Mouse (Mus musculus): ENCODE measurements around the gene Sfxn1.

The Sfxn1 gene

GRCm38 (mm10) chr13:54143788-54144187 is 72.1 kb downstream of the Sfxn1 start:
- no peak for DNase-seq

DNA sequence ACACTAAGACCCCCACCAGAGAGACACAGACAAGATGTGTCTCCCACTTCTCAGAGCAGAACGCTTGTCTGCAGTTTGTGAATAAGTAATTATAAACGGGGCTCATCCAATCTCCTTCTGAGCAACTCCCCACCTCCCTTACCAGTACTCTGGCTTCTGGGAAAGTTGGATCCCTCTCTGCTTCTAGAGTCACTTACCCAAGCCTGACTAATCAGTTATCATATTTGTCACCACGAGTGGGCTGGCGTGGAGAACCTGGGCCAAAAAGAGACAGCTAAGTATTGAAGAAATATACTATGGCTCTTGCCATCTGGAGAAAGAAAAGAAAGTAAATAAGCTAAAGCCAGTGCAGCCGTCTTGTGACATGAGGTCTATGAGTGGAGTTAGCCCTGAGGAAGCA is 73.0 kb downstream of the Sfxn1 start:
- DNase-seq: no peak

GRCm38 (mm10) chr13:54147328-54147727 is 75.7 kb downstream of the Sfxn1 start:
- DNase-seq: peak; percentile 6

GRCm38 (mm10) chr13:54152421-54152820 is 80.8 kb downstream of the Sfxn1 start:
- no peak for DNase-seq

DNA sequence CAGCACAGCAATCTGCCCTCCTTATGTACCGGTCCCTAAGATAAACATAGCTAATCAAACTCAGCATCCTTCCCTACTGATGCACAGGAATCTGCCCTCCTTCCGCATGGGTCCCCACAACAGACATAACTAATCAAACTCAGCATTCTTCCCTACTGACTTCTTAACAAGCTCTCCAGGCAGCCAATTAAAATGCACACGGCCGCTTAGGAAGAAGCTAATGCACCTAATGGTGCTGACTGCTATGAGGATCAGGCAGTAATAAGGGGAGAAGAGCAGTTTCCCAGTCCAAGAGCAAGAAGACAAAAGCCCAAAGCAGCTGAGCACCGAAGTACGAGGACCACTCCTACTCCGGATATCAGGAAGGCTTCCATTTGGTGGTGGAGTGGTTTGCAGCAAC is 81.2 kb downstream of the Sfxn1 start:
- no peak for DNase-seq

GRCm38 (mm10) chr13:54153672-54154218 is 82.1 kb downstream of the Sfxn1 start:
- DNase-seq: no peak

DNA sequence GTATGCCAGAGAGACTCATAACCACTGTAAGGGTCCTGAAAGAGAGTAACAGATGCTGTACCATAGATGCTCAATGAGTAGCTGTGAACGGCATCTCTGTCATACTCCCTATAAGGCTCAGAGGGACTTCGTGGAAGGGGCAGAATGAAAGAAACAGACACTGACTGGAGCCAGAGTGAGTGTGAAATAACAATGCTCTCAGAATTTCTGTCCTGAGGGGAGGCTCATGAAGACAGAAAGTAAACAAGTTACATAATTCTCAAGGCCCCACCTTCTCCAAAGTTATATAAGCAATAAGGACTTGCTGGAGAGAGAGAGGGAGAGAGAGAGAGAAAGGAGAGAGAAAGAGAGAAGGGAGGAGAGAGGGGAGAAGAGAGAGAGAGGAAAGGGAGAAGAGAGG is 84.2 kb downstream of the Sfxn1 start:
- no peak for DNase-seq

All from thymus, postnatal 25 days (tissue).